Mouse (Mus musculus): Measurements from ENCODE around the gene Heatr6. TPM values are rescaled to one million over a fixed set of nuclear protein-coding genes. Genes with fewer than 3 reads are reported as not detected.

Gene Heatr6
- total and polyA plus RNA-seq, 3 experiments = 17.4 to 24.4 (median 17.6) TPM

GRCm38 (mm10) chr11:83737109-83737558 lies 16.4 kb upstream of the Heatr6 start (continued):
- peak; percentile 69; the same call in 1 of the 2 replicates for TF ChIP-seq NELFE (IDR thresholded peaks at IDR 0.05; ENCODE audit: low read depth, low read length)
- TF ChIP-seq ZMIZ1 (IDR thresholded peaks at IDR 0.05; ENCODE audit: low read depth, low read length) = no peak
- TF ChIP-seq TCF12 (IDR thresholded peaks at IDR 0.05; ENCODE audit: low read depth, low read length) = peak; percentile 98
- TF ChIP-seq MXI1 (IDR thresholded peaks at IDR 0.05; ENCODE audit: low read depth, low read length) = peak; percentile 66; the same call in 1 of the 2 replicates
- TF ChIP-seq ETS1 (conservative IDR thresholded peaks at IDR 0.05; ENCODE audit: low read depth, low read length) = peak; percentile 99
- TF ChIP-seq MAFK (IDR thresholded peaks at IDR 0.05; ENCODE audit: insufficient replicate concordance, low read length) = peak; percentile 95
- TF ChIP-seq JUN (IDR thresholded peaks at IDR 0.05; ENCODE audit: insufficient read depth, low read depth, low read length) = peak; percentile 95
- TF ChIP-seq MAX (IDR thresholded peaks at IDR 0.05; ENCODE audit: low read length) = peak; percentile 73; the same call in 1 of the 2 replicates
- TF ChIP-seq POLR2AphosphoS2 (IDR thresholded peaks at IDR 0.05; ENCODE audit: low read depth, low read length) = no peak; the same call in 1 of the 2 replicates
- peak; percentile 92 for TF ChIP-seq JUND (conservative IDR thresholded peaks at IDR 0.05; ENCODE audit: low read depth, low read length)
- TF ChIP-seq GABPA (IDR thresholded peaks at IDR 0.05; ENCODE audit: insufficient replicate concordance, low read depth, low read length) = no peak
- TF ChIP-seq CHD1 (IDR thresholded peaks at IDR 0.05; ENCODE audit: low read depth, low read length) = peak; percentile 88; the same call in 1 of the 2 replicates
- TF ChIP-seq PAX5 (IDR thresholded peaks at IDR 0.05; ENCODE audit: low read length) = no peak
- TF ChIP-seq CHD2 (IDR thresholded peaks at IDR 0.05; ENCODE audit: low read length) = peak; percentile 79
- TF ChIP-seq SIN3A (IDR thresholded peaks at IDR 0.05; ENCODE audit: low read length) = peak; percentile 94; the same call in 1 of the 2 replicates
- no peak for TF ChIP-seq USF1 (IDR thresholded peaks at IDR 0.05; ENCODE audit: low read depth, low read length)
- no peak; the same call in 1 of the 2 replicates for TF ChIP-seq POLR2A (IDR thresholded peaks at IDR 0.05; ENCODE audit: low read depth, low read length)

GRCm38 (mm10) chr11:83739241-83739640 lies 14.3 kb upstream of the Heatr6 start:
- Histone ChIP-seq H3K4me1 (ENCODE audit: control insufficient read depth in 1 of 2, insufficient read depth in 2 of 2) (peaks cover 39 to 74% of the 10 kb centered on the region in 2 experiments), H3K4me2 (ENCODE audit: insufficient read depth, low read depth, poor library complexity, severe bottlenecking) (no peak overlapping the region), H3K9ac (ENCODE audit: insufficient read depth, low read depth) (no peak overlapping the region), H3K79me2 (replicated peaks; ENCODE audit: control insufficient read depth, extremely low read depth, insufficient read depth, poor library complexity, severe bottlenecking) (no peaks in the 10 kb centered on the region), H3K9me3 (replicated peaks; ENCODE audit: low read length) (peaks cover 4% of the 10 kb centered on the region), H3K4me3 (replicated peaks in 1 of 3; ENCODE audit: low read depth in 2 of 3, low read length in 2 of 3, poor library complexity in 1 of 3) (no peak overlapping the region), H3K27ac (ENCODE audit: insufficient read depth, low read depth) (no peak overlapping the region), H3K27me3 (replicated peaks) (peaks cover 15% of the 10 kb centered on the region), H3K36me3 (replicated peaks in 1 of 2; ENCODE audit: control insufficient read depth in 1 of 2, insufficient read depth in 1 of 2, low read length in 1 of 2) (no peaks in the 10 kb centered on the region)
- in situ Hi-C loops (cut with MboI; ENCODE audit: low pct_ligation_motif_present, low pct_unique_long_range_greater_than_20kb, low sequenced_read_pairs) = loop anchor here (5.0 to 10.0 kb wide), 2 partner anchors 107 to 294 kb away; no protein-coding TSS in a partner anchor
- peak; percentile 84 for DNase-seq (ENCODE audit: extremely low read depth)
- dilution Hi-C loops (cut with MboI; ENCODE audit: extremely low pct_ligation_motif_present, extremely low pct_unique_long_range_greater_than_20kb, low sequenced_read_pairs) = no loop called here
- TF ChIP-seq CTCF (conservative IDR thresholded peaks at IDR 0.05 in 1 of 2, IDR thresholded peaks at IDR 0.05 in 1 of 2; ENCODE audit: low read depth in 2 of 2, low read length in 2 of 2) = peak; percentile 98 to 99
- TF ChIP-seq ZMIZ1 (IDR thresholded peaks at IDR 0.05; ENCODE audit: low read depth, low read length) = no peak
- TF ChIP-seq PAX5 (IDR thresholded peaks at IDR 0.05; ENCODE audit: low read length) = no peak
- peak; percentile 48; the same call in 1 of the 2 replicates for TF ChIP-seq TCF12 (IDR thresholded peaks at IDR 0.05; ENCODE audit: low read depth, low read length)
- no peak for TF ChIP-seq MXI1 (IDR thresholded peaks at IDR 0.05; ENCODE audit: low read depth, low read length)
- no peak for TF ChIP-seq POLR2A (IDR thresholded peaks at IDR 0.05; ENCODE audit: low read depth, low read length)
- TF ChIP-seq HCFC1 (IDR thresholded peaks at IDR 0.05; ENCODE audit: low read depth, low read length) = no peak
- TF ChIP-seq EP300 (IDR thresholded peaks at IDR 0.05; ENCODE audit: low read length) = no peak
- 0 out of 2 replicates have a peak, but pooled peaks have one; percentile 9 for TF ChIP-seq IRF4 (IDR thresholded peaks at IDR 0.05; ENCODE audit: low read depth, low read length)
- TF ChIP-seq SIN3A (IDR thresholded peaks at IDR 0.05; ENCODE audit: low read length) = no peak
- TF ChIP-seq UBTF (IDR thresholded peaks at IDR 0.05; ENCODE audit: low read depth, low read length) = no peak
- 0 out of 2 replicates have a peak, but pooled peaks have one; percentile 29 for TF ChIP-seq JUN (IDR thresholded peaks at IDR 0.05; ENCODE audit: insufficient read depth, low read depth, low read length)
- no peak for TF ChIP-seq E2F4 (IDR thresholded peaks at IDR 0.05; ENCODE audit: insufficient replicate concordance, low read depth, low read length)
- TF ChIP-seq ETS1 (conservative IDR thresholded peaks at IDR 0.05; ENCODE audit: low read depth, low read length) = no peak
- TF ChIP-seq MAFK (IDR thresholded peaks at IDR 0.05; ENCODE audit: insufficient replicate concordance, low read length) = no peak
- TF ChIP-seq ZC3H11A (IDR thresholded peaks at IDR 0.05; ENCODE audit: low read depth, low read length) = peak; percentile 87
- TF ChIP-seq MAZ (IDR thresholded peaks at IDR 0.05; ENCODE audit: low read depth, low read length) = no peak
- TF ChIP-seq MAX (IDR thresholded peaks at IDR 0.05; ENCODE audit: low read length) = peak; percentile 60; the same call in 1 of the 2 replicates
- peak; percentile 66; the same call in 1 of the 2 replicates for TF ChIP-seq MYC (IDR thresholded peaks at IDR 0.05; ENCODE audit: low read depth, low read length)
- peak; percentile 98 for TF ChIP-seq SMC3 (IDR thresholded peaks at IDR 0.05; ENCODE audit: low read depth, low read length)
- TF ChIP-seq MEF2A (IDR thresholded peaks at IDR 0.05; ENCODE audit: borderline replicate concordance, low read depth, low read length) = 0 out of 2 replicates have a peak, but pooled peaks have one; percentile 15
- no peak for TF ChIP-seq BHLHE40 (IDR thresholded peaks at IDR 0.05; ENCODE audit: low read depth, low read length)
- TF ChIP-seq NRF1 (IDR thresholded peaks at IDR 0.05; ENCODE audit: low read depth, low read length) = no peak; the same call in 1 of the 2 replicates
- peak; percentile 96 for TF ChIP-seq RAD21 (IDR thresholded peaks at IDR 0.05; ENCODE audit: low read depth, low read length)
- TF ChIP-seq KAT2A (IDR thresholded peaks at IDR 0.05; ENCODE audit: insufficient replicate concordance, low read length) = no peak
- TF ChIP-seq JUND (conservative IDR thresholded peaks at IDR 0.05; ENCODE audit: low read depth, low read length) = peak; percentile 68; the same call in 1 of the 2 replicates
- no peak for TF ChIP-seq CHD1 (IDR thresholded peaks at IDR 0.05; ENCODE audit: low read depth, low read length)
- TF ChIP-seq GABPA (IDR thresholded peaks at IDR 0.05; ENCODE audit: insufficient replicate concordance, low read depth, low read length) = no peak
- no peak for TF ChIP-seq TBP (conservative IDR thresholded peaks at IDR 0.05; ENCODE audit: low read depth, low read length)
- no peak for TF ChIP-seq USF1 (IDR thresholded peaks at IDR 0.05; ENCODE audit: low read depth, low read length)
